8 mouse cellular contexts compared by ENCODE assay signal in genomic region chr4:110351178-110352000, GRCm38 (mm10). TPM values are rescaled to one million over a fixed set of nuclear protein-coding genes. Genes with fewer than 3 reads are reported as not detected.
A peak's percentile ranks its signal among the peaks of the same experiment; 100 is the strongest.
DNase-seq lines count a peak whose midpoint lies in the region; ATAC-seq and TF ChIP-seq lines count a peak whose summit lies in the region.

Gene Elavl4 (minus strand): TSS chr4:110351909.

- peak within 1 kb of the TSS; percentile 85 for H3K4me3 ChIP-seq in forebrain, embryonic 15.5 days
- peak within 1 kb of the TSS; percentile 61 for H3K4me3 ChIP-seq in lung, embryonic 14.5 days (ENCODE audit: low read depth, low read length)

- peak; percentile 84 for DNase-seq in ES-CJ7 (ENCODE audit: low read depth, low spot score)
- peak; percentile 62 for DNase-seq in cerebellum, adult 11 months
- peak; percentile 42 to 64 for DNase-seq in layer of hippocampus, adult 8-10 months (ENCODE audit: low spot score in 2 of 2)
- DNase-seq in lung, embryonic 14.5 days: peak; percentile 85
- peak; percentile 89 for DNase-seq in retina, embryonic 14.5 days (ENCODE audit: low spot score)
- peak; percentile 2 to 46 for DNase-seq in urinary bladder, adult 18-20 months (ENCODE audit: low spot score in 2 of 2)

- peak within 1 kb of the TSS; percentile 85 for H3K27ac ChIP-seq in forebrain, embryonic 15.5 days (replicated peaks)
- peak within 1 kb of the TSS; percentile 72; the same call in 1 of the 2 replicates for H3K27ac ChIP-seq in lung, embryonic 14.5 days (ENCODE audit: low read depth)

- under 1% methylated on average over 70 of the region's 75 CpGs for WGBS in forebrain, embryonic 15.5 days
- under 1% methylated on average over 75 of the region's 75 CpGs for WGBS in lung, embryonic 14.5 days

- no peaks in the 10 kb centered on the region for H3K9me3 ChIP-seq in forebrain, embryonic 15.5 days
- no peaks in the 10 kb centered on the region for H3K9me3 ChIP-seq in lung, embryonic 14.5 days (ENCODE audit: low read depth, low read length)

- peak; percentile 95 for ATAC-seq in forebrain, embryonic 15.5 days (replicated peaks)
- ATAC-seq in hematopoietic stem cell, adult 5-6 weeks (replicated peaks in 1 of 2; ENCODE audit: insufficient read depth in 1 of 2, low FRiP score in 2 of 2, low TSS enrichment in 1 of 2, low read depth in 1 of 2, poor library complexity in 2 of 2, severe bottlenecking in 2 of 2): peak; percentile 88 to 90
- ATAC-seq in lung, embryonic 14.5 days (ENCODE audit: insufficient read depth): peak; percentile 97

- peak within 1 kb of the TSS; percentile 61 for H3K4me2 ChIP-seq in forebrain, embryonic 15.5 days (replicated peaks)
- peak within 1 kb of the TSS; percentile 62 for H3K4me2 ChIP-seq in lung, embryonic 14.5 days

- TF ChIP-seq CTCF in lung, embryonic 14.5 days (IDR thresholded peaks at IDR 0.05; ENCODE audit: low read depth): peak; percentile 82

- H3K9ac ChIP-seq in forebrain, embryonic 15.5 days (replicated peaks): peak within 1 kb of the TSS; percentile 82
- peak within 1 kb of the TSS; percentile 56 for H3K9ac ChIP-seq in lung, embryonic 14.5 days

- peaks cover 13% of the 10 kb centered on the region for H3K4me1 ChIP-seq in forebrain, embryonic 15.5 days
- no peaks in the 10 kb centered on the region for H3K4me1 ChIP-seq in lung, embryonic 14.5 days (ENCODE audit: insufficient read depth)

- no peaks in the 10 kb centered on the region for H3K27me3 ChIP-seq in forebrain, embryonic 15.5 days
- no peaks in the 10 kb centered on the region for H3K27me3 ChIP-seq in lung, embryonic 14.5 days (ENCODE audit: insufficient read depth, low read length)

- no peaks in the 10 kb centered on the region for H3K36me3 ChIP-seq in forebrain, embryonic 15.5 days
- no peaks in the 10 kb centered on the region for H3K36me3 ChIP-seq in lung, embryonic 14.5 days (ENCODE audit: insufficient read depth)

RNA-seq across cellular contexts. Expression of gene Elavl4, which starts in this region (rescaled TPM):
- polyA plus RNA-seq in forebrain, embryonic 15.5 days (2015; fragmentation: Nextera tagmentation; extraction: Ambion mirVana): 261 and 274 TPM in 2 replicates
- 0.45 and 0.50 TPM in 2 replicates for total RNA-seq in hematopoietic stem cell, adult 5-6 weeks (2017)
- 10 to 100 TPM; 53.0 to 72.3 (median 67.6) TPM for total RNA-seq in layer of hippocampus, adult 8-10 months (2022)
- polyA plus RNA-seq in lung, embryonic 14.5 days (2014; fragmentation: Nextera tagmentation; extraction: Ambion mirVana): 1.9 and 2.6 TPM in 2 replicates

Comparison
In these comparisons a context has a peak if more than half of its experiments do, and no peak if none do; other contexts are left out.
1. Peak in every context shown above with its lines: DNase-seq, ATAC-seq, H3K4me3 ChIP-seq and H3K27ac ChIP-seq.
2. RNA of gene Elavl4 (total RNA-seq): 53.0 to 72.3 TPM in layer of hippocampus, adult 8-10 months; 0.45 to 0.50 TPM in hematopoietic stem cell, adult 5-6 weeks; every median in the first group is over 10 times any median in the second.
3. RNA of gene Elavl4 (polyA plus RNA-seq): 261 to 274 TPM in forebrain, embryonic 15.5 days; 1.9 to 2.6 TPM in lung, embryonic 14.5 days; every median in the first group is over 10 times any median in the second.
4. Peak in ATAC-seq in hematopoietic stem cell, adult 5-6 weeks; RNA of the gene not detected or under 1 TPM.
5. DNase-seq: peak in every context shown above with its lines; median percentile 89 in retina, embryonic 14.5 days; 85 in lung, embryonic 14.5 days; 84 in ES-CJ7; 62 in cerebellum, adult 11 months; 53 in layer of hippocampus, adult 8-10 months; 24 in urinary bladder, adult 18-20 months.